Mouse (Mus musculus): ENCODE measurements around the gene 4930470P17Rik. TPM values are rescaled to one million over a fixed set of nuclear protein-coding genes. Genes with fewer than 3 reads are reported as not detected.
"Not testable (repeated sequence)": the region's sequence is repeated elsewhere in the genome, so short reads cannot be mapped to it uniquely, and the experiment has no call there.

The 4930470P17Rik gene
- not detected in 2 replicates for polyA plus RNA-seq (2015; fragmentation: Nextera tagmentation; extraction: Ambion mirVana)

DNA sequence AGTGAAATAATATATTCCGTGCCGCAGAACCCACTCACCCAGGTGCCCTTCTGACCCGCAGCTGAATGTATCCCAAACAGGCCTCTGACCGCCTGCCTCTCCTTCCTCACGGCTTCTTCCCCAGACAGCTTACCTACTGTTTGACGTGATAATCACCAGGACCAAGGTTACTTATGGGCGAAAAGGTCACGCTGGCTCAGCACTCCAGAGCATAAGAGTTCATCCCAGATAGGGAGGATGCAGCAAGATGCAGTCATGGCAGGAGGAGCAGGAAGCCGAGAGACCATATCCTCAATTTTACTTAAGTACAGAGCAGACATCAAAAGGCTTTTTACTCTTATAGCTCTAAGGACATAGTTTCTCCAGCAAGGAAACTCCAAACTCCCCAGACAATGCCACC is at the start of gene 4930470P17Rik:
Gene 4930470P17Rik (minus strand): TSS at position 101 of the 400 bp plus-strand sequence.
- Histone ChIP-seq H3K36me3 (ENCODE audit: poor library complexity, severe bottlenecking) (no peaks in the 10 kb centered on the region), H3K4me2 (no peak within 1 kb of the TSS), H3K4me3 (no peak within 1 kb of the TSS), H3K4me1 (no peaks in the 10 kb centered on the region), H3K27me3 (no peaks in the 10 kb centered on the region), H3K9ac (no peak within 1 kb of the TSS), H3K27ac (no peak within 1 kb of the TSS), H3K9me3 (replicated peaks) (no peaks in the 10 kb centered on the region)
- 88% methylated on average over 9 of the region's 9 CpGs for WGBS
- no peak for ATAC-seq

DNA sequence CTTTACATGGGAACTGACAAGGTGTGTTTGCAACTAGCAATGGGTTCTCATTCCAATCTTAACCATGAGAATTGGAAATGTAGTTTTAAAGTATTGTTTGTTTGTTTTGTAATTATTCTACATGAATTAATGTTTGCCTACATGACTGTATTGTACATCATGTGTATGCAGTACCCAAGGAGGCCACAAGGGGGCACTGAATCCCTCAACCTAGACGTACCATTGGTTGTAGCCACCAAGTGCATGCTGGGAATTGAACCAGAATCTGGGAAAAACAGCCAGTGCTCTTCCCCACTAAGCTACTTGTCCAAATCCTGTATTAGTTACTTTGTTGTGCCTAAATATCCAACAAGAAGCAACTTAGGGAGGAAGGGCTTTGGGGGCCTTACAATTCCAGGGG is 49.7 kb upstream of the 4930470P17Rik start:
- peaks cover 12% of the 10 kb centered on the region for H3K4me1 ChIP-seq
- no peaks in the 10 kb centered on the region for H3K9me3 ChIP-seq (replicated peaks)
- ATAC-seq: no peak
- H3K27me3 ChIP-seq: no peaks in the 10 kb centered on the region
- no peak overlapping the region for H3K27ac ChIP-seq
- WGBS: 89% methylated on average over 1 of the region's 1 CpGs
- H3K4me2 ChIP-seq: no peak overlapping the region
- no peak overlapping the region for H3K4me3 ChIP-seq
- H3K36me3 ChIP-seq (ENCODE audit: poor library complexity, severe bottlenecking): no peaks in the 10 kb centered on the region
- no peak overlapping the region for H3K9ac ChIP-seq

DNA sequence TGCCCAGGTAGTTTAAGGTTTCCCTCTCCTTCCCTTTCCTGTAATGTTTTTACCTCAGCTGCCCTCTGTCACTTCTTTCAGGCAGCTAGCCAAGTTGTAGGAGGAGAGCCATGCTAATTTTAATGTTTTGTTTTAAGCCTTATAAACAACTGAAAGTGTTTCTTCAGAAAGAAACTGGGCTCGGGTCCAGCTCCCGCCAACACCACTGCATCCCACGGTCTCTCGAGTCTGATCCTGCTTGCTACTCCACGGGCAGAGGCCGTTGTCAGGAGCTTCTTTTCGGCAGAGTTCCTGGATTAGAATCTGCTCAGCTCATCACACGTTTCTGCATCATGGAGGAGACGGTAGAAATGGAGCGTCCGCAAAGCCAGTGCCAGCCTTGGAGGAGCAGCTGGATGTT is 46.7 kb upstream of the 4930470P17Rik start:
- no peaks in the 10 kb centered on the region for H3K36me3 ChIP-seq (ENCODE audit: poor library complexity, severe bottlenecking)
- no peaks in the 10 kb centered on the region for H3K9me3 ChIP-seq (replicated peaks)
- H3K4me2 ChIP-seq: no peak overlapping the region
- H3K4me3 ChIP-seq: no peak overlapping the region
- no peaks in the 10 kb centered on the region for H3K27me3 ChIP-seq
- ATAC-seq: no peak
- 64% methylated on average over 11 of the region's 11 CpGs for WGBS
- no peak overlapping the region for H3K9ac ChIP-seq
- no peak overlapping the region for H3K27ac ChIP-seq
- H3K4me1 ChIP-seq: peaks cover 10% of the 10 kb centered on the region

DNA sequence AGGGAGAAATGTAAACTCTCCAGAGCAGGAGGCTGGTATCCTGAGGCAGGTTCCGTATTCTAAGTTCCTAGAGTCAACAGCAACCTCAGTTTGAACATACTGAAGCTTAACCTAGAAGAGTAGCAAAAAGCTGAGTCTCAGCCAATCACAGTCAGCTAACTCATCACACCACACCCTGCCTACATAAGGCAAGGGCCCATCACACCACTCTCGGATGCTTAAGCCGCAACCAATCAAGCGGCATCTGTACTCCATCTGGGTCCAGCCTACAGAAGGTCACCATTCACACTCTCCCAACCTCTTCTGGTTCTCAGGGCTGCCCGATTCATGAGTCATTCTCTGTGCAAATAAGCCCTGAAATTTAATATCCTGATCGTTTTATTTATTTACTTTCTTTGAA is 44.4 kb upstream of the 4930470P17Rik start:
- no peak overlapping the region for H3K27ac ChIP-seq
- no peak for ATAC-seq
- no peak overlapping the region for H3K9ac ChIP-seq
- WGBS: 96% methylated on average over 6 of the region's 6 CpGs
- H3K36me3 ChIP-seq (ENCODE audit: poor library complexity, severe bottlenecking): no peaks in the 10 kb centered on the region
- no peak overlapping the region for H3K4me3 ChIP-seq
- no peaks in the 10 kb centered on the region for H3K27me3 ChIP-seq
- H3K4me1 ChIP-seq: peaks cover 26% of the 10 kb centered on the region
- no peak overlapping the region for H3K4me2 ChIP-seq
- no peaks in the 10 kb centered on the region for H3K9me3 ChIP-seq (replicated peaks)

DNA sequence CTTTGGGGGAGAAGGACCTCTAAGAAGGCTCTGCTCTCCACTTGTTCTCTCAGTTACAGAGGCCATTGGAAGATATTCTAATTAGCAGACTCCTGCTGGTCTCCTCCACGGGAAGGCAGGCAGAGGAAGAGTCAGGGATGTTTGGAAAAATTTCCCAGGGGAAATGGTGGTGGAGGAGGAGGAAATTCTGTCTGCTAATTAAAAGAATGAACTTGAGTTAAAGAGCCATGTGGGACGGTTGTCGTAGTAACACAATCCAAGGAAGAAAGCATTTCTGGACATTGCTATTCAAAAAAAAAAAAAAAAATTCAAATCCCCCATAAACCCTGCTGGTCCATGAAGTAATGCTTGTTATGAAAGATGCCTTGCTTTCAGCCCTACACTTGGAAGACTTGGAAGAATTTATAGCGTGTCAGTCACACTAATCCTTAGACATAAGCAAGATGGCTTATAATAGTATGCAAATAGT is 40.6 kb upstream of the 4930470P17Rik start:
- no peaks in the 10 kb centered on the region for H3K9me3 ChIP-seq (replicated peaks)
- no peak overlapping the region for H3K4me3 ChIP-seq
- H3K27ac ChIP-seq: peak overlapping the region; percentile 72
- no peak overlapping the region for H3K4me2 ChIP-seq
- H3K36me3 ChIP-seq (ENCODE audit: poor library complexity, severe bottlenecking): no peaks in the 10 kb centered on the region
- 7% methylated on average over 4 of the region's 4 CpGs for WGBS
- peaks cover 49% of the 10 kb centered on the region for H3K4me1 ChIP-seq
- no peak overlapping the region for H3K9ac ChIP-seq
- no peaks in the 10 kb centered on the region for H3K27me3 ChIP-seq
- ATAC-seq: peak; percentile 48; the same call in 1 of the 2 replicates

DNA sequence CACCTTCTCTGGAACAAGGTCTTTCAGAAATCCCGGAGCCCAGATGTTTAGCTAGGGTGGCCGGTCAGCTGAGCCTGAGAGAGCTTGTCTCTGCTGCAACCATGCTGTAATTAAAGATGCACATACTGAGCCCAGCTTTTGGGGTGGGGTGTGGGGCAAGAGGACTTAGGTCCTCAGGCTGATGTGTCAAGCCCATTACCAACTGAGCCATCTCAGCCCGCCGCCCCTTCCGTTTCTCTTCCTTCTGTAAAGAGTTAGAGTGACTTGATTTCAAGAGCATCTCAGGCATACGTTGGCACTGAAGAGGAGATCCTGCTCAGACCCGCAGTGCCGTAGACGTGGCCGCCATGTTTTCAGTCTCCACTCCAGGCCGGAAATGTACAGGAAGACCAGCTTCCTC is 38.5 kb upstream of the 4930470P17Rik start:
- Histone ChIP-seq H3K9me3 (replicated peaks) (no peaks in the 10 kb centered on the region), H3K9ac (no peak overlapping the region), H3K27me3 (no peaks in the 10 kb centered on the region), H3K36me3 (ENCODE audit: poor library complexity, severe bottlenecking) (no peaks in the 10 kb centered on the region), H3K27ac (0 out of 2 replicates have a peak overlapping the region, but pooled peaks have one; percentile 76), H3K4me3 (no peak overlapping the region), H3K4me1 (peaks cover 68% of the 10 kb centered on the region), H3K4me2 (no peak overlapping the region)
- 89% methylated on average over 11 of the region's 11 CpGs for WGBS
- ATAC-seq: no peak

DNA sequence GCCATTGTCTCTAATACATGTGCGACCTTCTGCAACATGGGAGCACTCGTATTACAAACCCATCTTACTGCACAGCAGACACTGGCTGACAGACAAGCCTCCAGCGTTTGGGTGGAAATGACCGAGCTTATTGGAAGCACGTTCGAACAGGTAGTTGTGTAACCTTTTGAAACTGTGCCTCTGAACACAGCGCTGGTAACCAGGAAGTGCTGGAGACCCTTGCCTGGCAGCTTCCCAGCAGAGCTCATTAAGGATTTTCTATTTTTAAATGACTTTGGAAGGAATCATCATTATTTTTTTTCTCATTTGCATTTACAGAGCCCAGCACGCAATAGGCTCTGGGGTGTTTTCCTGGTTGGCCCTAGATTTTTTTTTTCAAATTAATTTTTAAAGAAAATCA is 36.9 kb upstream of the 4930470P17Rik start:
- H3K27ac ChIP-seq: peak overlapping the region; percentile 76
- no peaks in the 10 kb centered on the region for H3K9me3 ChIP-seq (replicated peaks)

DNA sequence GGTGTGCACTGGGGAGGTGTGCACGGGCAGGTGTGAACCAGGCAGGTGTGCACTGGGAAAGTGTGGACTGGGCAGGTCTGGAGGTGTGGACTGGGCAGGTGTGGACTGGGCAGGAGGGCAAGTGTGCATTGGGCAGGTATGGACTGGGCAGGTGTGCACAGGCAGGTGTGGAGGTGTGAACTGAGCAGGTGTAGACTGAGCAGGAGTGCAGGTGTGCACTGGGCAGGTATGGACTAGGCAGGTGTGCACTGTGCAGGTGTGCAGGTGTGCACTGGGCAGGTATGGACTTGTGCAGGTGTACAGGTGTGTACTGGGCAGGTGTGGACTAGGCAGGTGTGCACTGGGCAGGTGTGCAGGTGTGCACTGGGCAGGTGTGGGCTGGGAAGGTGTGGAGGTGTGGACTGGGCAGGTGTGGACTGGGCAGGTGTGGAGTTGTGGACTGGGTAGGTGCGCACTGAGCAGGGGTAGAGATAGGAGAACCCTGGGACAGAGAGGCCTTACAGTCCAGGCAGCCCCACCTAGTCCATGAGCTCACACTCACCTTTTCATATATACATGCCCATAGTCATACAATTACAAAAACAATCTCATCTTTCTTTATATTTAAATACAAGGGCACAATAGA is 31.3 kb upstream of the 4930470P17Rik start:
- H3K4me3 ChIP-seq: no peak overlapping the region
- no peak overlapping the region for H3K27ac ChIP-seq
- H3K9ac ChIP-seq: no peak overlapping the region
- no peak overlapping the region for H3K4me2 ChIP-seq
- ATAC-seq: no peak; the same call in 1 of the 2 replicates
- 99% methylated on average over 2 of the region's 2 CpGs for WGBS
- no peaks in the 10 kb centered on the region for H3K36me3 ChIP-seq (ENCODE audit: poor library complexity, severe bottlenecking)
- peaks cover 24% of the 10 kb centered on the region for H3K4me1 ChIP-seq
- H3K27me3 ChIP-seq: no peaks in the 10 kb centered on the region
- no peaks in the 10 kb centered on the region for H3K9me3 ChIP-seq (replicated peaks)

More for the DNA sequence above, 36.9 kb upstream of the 4930470P17Rik start:
- ATAC-seq: 0 out of 2 replicates have a peak, but pooled peaks have one; percentile 23
- WGBS: 43% methylated on average over 8 of the region's 8 CpGs
- H3K4me3 ChIP-seq: no peak overlapping the region
- H3K9ac ChIP-seq: no peak overlapping the region
- peak overlapping the region; percentile 25; the same call in 1 of the 2 replicates for H3K4me2 ChIP-seq
- H3K36me3 ChIP-seq (ENCODE audit: poor library complexity, severe bottlenecking): no peaks in the 10 kb centered on the region
- H3K4me1 ChIP-seq: peaks cover 68% of the 10 kb centered on the region
- H3K27me3 ChIP-seq: no peaks in the 10 kb centered on the region

DNA sequence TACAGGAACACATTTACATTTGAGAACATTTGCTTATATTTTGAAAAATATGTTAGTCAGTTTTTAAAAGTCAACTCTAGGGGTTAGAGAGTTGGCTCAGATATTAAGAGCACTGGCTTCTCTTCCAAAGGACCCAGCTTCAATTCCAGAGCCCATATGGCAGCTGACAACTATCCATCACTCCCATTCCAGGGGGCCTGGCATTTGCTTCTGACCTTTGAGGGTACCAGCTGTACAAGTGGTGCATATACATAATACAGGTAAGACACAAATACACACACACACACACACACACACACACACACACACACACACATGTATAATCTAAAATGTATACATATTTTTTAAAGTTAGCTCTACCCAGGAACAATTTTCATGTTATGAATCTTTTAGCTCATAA is 30.6 kb upstream of the 4930470P17Rik start:
- H3K9me3 ChIP-seq (replicated peaks): no peaks in the 10 kb centered on the region
- H3K27me3 ChIP-seq: no peaks in the 10 kb centered on the region
- no peaks in the 10 kb centered on the region for H3K36me3 ChIP-seq (ENCODE audit: poor library complexity, severe bottlenecking)
- no peak overlapping the region for H3K27ac ChIP-seq
- no peak overlapping the region for H3K9ac ChIP-seq
- H3K4me2 ChIP-seq: no peak overlapping the region
- ATAC-seq: no peak
- peaks cover 18% of the 10 kb centered on the region for H3K4me1 ChIP-seq
- no peak overlapping the region for H3K4me3 ChIP-seq

DNA sequence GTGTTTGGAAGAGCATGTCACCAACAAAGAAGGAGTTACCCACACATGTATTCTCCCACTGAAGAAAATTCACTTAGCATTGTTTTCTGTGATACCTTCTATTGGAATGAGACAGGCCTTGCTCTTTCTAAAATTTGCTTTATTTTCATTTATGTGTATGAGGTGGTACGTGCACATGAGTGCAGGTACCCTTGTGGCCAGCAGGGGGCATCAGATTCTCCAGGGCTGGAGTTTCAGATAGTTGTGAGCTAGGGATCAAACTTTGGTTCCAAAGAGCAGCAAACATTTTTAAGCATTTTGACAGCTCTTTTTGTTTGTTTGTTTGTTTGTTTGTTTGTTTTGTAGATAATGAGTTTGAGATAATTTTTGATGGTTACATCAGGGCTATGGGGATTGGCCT is 29.6 kb upstream of the 4930470P17Rik start:
- H3K27me3 ChIP-seq: no peaks in the 10 kb centered on the region
- H3K4me1 ChIP-seq: peaks cover 8% of the 10 kb centered on the region
- no peak overlapping the region for H3K4me3 ChIP-seq
- H3K27ac ChIP-seq: no peak overlapping the region
- WGBS: 97% methylated on average over 1 of the region's 1 CpGs
- H3K36me3 ChIP-seq (ENCODE audit: poor library complexity, severe bottlenecking): no peaks in the 10 kb centered on the region
- no peak overlapping the region for H3K4me2 ChIP-seq
- H3K9ac ChIP-seq: no peak overlapping the region
- no peak for ATAC-seq
- H3K9me3 ChIP-seq (replicated peaks): no peaks in the 10 kb centered on the region

DNA sequence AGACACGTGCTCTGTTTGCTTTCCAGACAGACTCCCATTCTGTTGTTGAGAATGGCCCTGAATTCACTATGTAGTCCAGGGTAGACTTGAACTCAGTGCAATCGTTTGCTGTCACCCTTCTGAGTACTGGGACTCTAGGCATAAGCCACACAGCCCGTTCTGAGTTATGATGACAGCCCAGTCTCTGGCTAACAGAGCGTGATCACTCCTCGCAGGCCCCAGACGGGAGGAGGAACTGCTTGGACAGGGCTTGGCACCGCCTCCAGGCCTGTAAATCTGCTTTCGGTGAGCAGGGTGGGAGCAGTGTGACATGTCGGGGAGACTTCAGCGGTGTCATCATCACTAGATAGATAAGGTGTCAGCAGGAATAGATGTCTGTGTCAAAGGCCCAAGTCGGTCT is 28.7 kb upstream of the 4930470P17Rik start:
- Histone ChIP-seq H3K4me1 (peaks cover 2% of the 10 kb centered on the region), H3K9ac (no peak overlapping the region), H3K4me3 (no peak overlapping the region), H3K4me2 (no peak overlapping the region), H3K9me3 (replicated peaks) (peaks cover 3% of the 10 kb centered on the region; the same call in 1 of the 2 replicates), H3K36me3 (ENCODE audit: poor library complexity, severe bottlenecking) (no peaks in the 10 kb centered on the region), H3K27me3 (no peaks in the 10 kb centered on the region), H3K27ac (no peak overlapping the region)
- no peak for ATAC-seq
- WGBS: 91% methylated on average over 11 of the region's 11 CpGs

DNA sequence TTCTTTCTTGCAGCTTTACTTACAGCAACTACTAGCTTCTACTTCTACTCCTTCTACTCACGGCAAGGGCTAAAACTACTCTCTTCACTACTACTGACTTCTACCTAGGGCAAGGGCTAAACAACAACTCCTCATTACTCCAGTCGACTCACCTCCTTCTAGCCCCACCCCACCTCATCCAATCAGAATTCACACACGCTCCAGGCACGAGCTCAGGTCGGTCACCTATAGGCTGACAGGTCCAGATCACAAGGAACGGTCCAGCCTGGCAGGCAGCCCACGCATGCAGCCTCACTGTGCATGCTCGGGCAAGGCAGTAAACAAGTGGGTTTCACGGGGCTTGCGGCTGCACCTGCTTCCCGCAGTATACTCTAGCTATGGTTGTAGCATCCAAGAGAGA is 26.2 kb upstream of the 4930470P17Rik start:
- not testable (repeated sequence) for H3K4me2 ChIP-seq; ATAC-seq; H3K4me3 ChIP-seq; H3K9ac ChIP-seq; H3K27me3 ChIP-seq; H3K36me3 ChIP-seq (ENCODE audit: poor library complexity, severe bottlenecking); H3K27ac ChIP-seq; H3K9me3 ChIP-seq (replicated peaks); H3K4me1 ChIP-seq
- 87% methylated on average over 11 of the region's 11 CpGs for WGBS

Measured in forebrain, embryonic 13.5 days (tissue).